ENCODE assay signal across 10 mouse cellular contexts in genomic region chr7:78026992-78027615, GRCm38 (mm10).
DNase-seq lines count a peak whose midpoint lies in the region.
"Had no signal": no experiment of that assay in that cellular context is flagged by ENCODE, and none has a peak within 500 bp of the region (broad histone marks: within the 10 kb centered on the region; RNA-seq: fewer than 3 reads in every experiment).

No protein-coding gene starts in this region.

- peak; percentile 18 for DNase-seq in layer of hippocampus, adult 11-12 months (ENCODE audit: low spot score)
- no peak for DNase-seq in layer of hippocampus, adult 9-10 months (ENCODE audit: low spot score)
- peak; percentile 51 for DNase-seq in forelimb bud, embryonic 11.5 days (ENCODE audit: low read depth, low spot score)
- peak; percentile 14 to 16 for DNase-seq in layer of hippocampus, postnatal 10 days (ENCODE audit: low spot score in 2 of 2)
- peak; percentile 6 for DNase-seq in right cerebral cortex, postnatal 14 days
- DNase-seq in heart, postnatal 4 days = no peak
- no peak for DNase-seq in cerebellum, postnatal 25 days
- DNase-seq: cerebellum, adult 11 months; gastrocnemius, postnatal 10 days; lung, adult 2 months had no signal

Comparison
In these comparisons a context has a peak if more than half of its experiments do, and no peak if none do; other contexts are left out.
1. DNase-seq: peak in layer of hippocampus, adult 11-12 months (single experiment), forelimb bud, embryonic 11.5 days (single experiment), layer of hippocampus, postnatal 10 days (2 of 2) and right cerebral cortex, postnatal 14 days (single experiment); none in layer of hippocampus, adult 9-10 months (single experiment), heart, postnatal 4 days (single experiment) and cerebellum, postnatal 25 days (0 of 2).